Mouse (Mus musculus) kidney, adult 9 months (tissue): ENCODE measurements around the gene Ugt1a8.
"Not testable (repeated sequence)": the region's sequence is repeated elsewhere in the genome, so short reads cannot be mapped to it uniquely, and the experiment has no call there.

ENCODE experiments used
- DNase-seq: peaks from one replicate; pipeline ENCODE4 v3.0.0; 2022

The Ugt1a8 gene

GRCm38 (mm10) chr1:88224029-88224776 lies 136.6 kb downstream of the Ugt1a8 start:
- DNase-seq, result peak; percentile 46

GRCm38 (mm10) chr1:88225301-88225700 lies 137.7 kb downstream of the Ugt1a8 start:
- DNase-seq, result not testable (repeated sequence)

GRCm38 (mm10) chr1:88225741-88226140 lies 138.1 kb downstream of the Ugt1a8 start:
- DNase-seq, result no peak

DNA sequence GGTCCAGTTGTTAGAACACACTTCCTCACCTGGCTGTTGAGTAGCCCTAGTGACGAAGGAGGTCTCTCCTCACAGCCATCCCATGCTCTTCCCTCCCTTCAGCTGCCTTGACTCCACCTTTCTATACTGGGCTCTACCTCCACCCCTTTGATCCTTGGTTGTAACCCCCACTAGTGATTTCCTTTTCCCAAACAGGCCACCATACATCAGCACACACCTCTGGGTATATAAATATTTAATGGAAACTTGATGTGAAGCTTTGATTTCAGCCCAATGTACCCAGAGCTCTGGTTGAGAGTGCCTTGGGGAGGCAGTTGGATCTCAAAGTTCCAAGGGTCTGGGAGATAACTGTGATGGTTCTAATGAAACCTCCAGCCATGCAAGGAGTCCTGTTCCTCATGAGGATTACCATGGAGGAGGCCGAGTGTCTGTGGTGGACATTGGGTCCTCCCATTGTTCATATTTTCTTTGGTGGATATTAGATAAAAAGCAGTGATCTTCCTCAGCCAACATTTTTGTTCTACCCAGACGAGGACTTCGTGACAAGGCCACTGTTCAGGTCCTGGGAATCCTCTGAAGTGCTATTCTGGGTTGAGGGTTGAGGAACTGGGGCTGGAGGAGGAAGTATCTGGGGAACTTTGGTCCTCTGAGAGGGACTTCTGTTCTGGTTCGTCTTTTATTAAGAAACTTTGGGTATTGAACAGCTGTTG lies 139.2 kb downstream of the Ugt1a8 start, which contains the start of gene Mroh2a:
TSS of gene Mroh2a (plus strand) at position 317 of the 710 bp plus-strand sequence.
- no peak for DNase-seq

DNA sequence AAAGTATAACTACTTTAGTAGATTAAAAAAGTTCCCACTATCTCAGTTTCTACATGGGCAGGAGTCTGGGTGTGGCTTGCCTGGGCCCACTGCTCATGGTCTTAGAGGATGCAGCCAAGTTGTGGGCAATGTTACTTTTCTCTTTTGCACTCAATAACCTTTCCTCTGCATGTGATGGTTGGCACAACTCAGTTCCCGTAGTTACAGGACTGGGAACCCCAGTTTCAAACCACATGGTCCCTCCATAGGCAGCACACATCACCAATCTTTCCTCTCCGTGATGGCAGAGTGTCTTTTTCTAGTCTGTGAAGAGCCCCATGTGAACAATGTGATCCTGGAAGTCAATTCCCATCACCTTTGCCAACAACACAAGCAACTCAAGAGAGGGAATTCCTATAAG lies 139.9 kb downstream of the Ugt1a8 start:
- no peak for DNase-seq

GRCm38 (mm10) chr1:88228121-88228520 lies 140.5 kb downstream of the Ugt1a8 start:
- DNase-seq, result no peak

DNA sequence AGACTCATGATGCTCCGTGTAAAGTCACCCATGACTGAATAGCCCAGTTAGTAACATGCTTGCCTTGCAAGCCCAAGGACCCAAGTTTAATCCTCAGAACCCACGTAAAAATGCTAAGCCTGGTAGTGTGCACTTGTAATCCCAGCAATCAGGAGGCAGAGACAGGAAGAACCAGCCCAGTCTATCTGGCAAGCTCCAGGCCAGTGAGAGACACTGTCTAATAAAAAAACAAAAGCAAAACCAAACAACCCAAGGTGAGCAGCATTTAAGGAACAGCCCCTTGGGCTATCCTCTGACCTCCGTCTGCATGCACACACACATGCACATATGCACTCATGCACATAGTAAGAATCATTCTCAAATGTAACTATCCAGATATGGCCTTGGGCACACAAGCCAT lies 142.0 kb downstream of the Ugt1a8 start:
- no peak for DNase-seq

- DNase-seq, result no peak
These were observed 142.4 kb downstream of the Ugt1a8 start for GRCm38 (mm10) chr1:88229986-88230385.

DNA sequence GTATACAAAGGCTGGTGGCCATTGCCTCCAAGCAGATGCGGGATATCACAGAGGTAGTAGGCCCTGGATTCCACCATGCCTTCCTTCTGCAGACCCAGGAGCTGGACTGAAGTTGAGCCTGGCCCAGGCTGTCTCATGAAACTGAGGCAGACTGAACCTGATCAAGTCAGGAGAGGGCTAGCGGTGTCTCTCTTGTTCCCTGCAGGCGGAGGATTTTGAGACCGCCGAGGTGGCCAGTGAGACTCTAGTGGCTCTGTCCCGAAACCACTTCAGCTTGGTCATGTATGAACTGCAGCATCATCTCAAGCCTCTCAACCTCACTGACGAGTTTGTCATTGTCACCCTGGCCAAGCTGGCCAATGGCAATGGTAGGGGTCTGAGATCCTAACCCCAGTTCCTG lies 142.8 kb downstream of the Ugt1a8 start:
- no peak for DNase-seq

GRCm38 (mm10) chr1:88230981-88231802 lies 143.6 kb downstream of the Ugt1a8 start:
- DNase-seq, result no peak

DNA sequence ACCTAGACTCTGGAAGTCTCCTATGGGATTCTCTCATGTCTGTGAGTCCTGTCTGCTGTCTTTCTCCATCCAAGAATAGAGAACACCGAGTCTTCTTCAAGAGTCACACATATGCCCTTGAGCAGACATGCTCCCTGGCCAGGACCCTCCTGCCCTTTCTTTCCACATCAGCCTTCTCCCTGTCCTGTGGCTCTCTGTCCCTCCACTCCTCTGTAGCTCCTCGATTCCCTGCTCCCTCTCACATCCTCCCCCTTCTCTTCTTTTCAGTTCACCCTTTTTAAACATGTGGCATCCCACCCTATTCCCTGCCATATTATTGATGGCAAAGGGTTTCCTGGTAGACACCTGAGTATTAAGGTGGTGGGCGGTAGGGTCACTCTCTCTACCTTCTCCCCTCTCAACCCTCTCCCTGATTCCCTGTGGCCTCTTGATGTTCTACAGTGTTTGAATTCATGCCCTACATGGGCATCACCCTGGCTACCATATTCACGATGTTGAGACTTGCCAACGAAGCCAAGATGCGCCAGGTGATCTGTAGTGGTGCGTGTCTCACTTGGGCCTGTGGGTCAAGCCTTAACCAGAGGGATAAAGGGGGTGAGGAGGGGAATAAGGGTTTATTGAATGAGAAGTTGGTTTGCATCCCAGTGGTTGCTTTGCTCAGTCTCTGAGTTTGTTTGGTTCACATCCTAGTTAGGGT lies 144.3 kb downstream of the Ugt1a8 start:
- no peak for DNase-seq

- no peak for DNase-seq
These were observed 145.2 kb downstream of the Ugt1a8 start for GRCm38 (mm10) chr1:88232664-88233380.

GRCm38 (mm10) chr1:88233421-88234247 lies 146.0 kb downstream of the Ugt1a8 start:
- DNase-seq, result no peak

DNA sequence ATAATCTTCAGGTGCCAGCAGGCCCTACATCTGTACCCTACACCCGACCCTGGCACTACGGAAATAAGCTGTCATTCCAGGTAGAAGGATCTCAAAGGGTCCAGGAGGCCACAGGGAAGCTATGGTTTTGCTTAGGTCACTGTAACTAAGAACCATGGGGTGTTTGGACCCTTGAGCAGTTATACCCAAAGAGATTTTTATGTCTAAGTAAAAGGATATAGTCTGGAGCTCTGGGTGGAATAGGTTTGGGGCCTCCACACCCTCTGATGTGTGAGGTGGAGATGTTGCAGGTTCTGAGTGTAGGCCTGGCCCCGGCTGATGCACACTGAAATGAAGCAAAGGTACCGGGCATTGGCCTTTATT lies 146.6 kb downstream of the Ugt1a8 start:
- DNase-seq, result no peak

GRCm38 (mm10) chr1:88234646-88235045 lies 147.0 kb downstream of the Ugt1a8 start:
- no peak for DNase-seq

DNA sequence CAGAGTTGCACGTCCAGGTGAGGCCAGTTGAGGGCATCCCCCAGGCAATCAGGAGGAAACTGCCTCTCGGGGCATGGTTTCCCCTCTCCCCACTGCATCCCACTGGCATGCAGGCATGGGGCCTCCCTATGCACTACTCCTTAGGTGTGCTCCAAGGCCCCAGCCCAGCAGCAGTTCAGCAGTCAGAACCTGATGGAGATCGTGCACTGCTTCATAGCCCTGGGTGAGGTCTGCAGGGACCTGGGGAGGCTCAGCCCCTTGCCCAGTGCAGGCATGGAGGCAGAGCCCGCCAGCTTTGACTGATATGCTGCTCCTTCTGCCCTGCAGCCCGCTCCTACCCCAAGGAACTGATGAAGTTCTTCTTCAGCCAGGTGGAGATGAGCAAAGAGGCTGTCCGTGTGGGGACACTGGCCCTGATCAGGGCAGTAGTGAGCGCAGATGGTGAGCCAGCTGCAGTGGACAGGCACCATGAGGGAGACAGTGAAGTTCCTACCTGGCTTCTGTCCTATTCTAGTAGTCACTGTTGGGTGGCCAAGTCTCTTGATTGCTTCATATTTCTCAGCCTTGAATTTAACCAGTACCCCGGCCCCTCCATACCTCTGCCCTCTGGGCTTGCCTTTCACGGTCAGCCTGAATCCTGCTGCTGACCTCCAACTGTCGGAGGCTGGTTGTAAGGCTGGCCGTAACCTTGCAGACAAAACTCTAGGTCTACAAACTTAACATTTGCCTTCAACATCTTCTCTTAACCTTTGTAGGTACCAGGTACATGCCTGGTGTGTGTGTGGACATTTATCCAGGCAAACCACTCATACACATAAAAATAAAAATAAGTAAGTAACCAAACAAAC lies 147.7 kb downstream of the Ugt1a8 start:
- DNase-seq, result no peak

- peak; percentile 95 for DNase-seq
These were observed 148.3 kb downstream of the Ugt1a8 start for GRCm38 (mm10) chr1:88235894-88236415.

DNA sequence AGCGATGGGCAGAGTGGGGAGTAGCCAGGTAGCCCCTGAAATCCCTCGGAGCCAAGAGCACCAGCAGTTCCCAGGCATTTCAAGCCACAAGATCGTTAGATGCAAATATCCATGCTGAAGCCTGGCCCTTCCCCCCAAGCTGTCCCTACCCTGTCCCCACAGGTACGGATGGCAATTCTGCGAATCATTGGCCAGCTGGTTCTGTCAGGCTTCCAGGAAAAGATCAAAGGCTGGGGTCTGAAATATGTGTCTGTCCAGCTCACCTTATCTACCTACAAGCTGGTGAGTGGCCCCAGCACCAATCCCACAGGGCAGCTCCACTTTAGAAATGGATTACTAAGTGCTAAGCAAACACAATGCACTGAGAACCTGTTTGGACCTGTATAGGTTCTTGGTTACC lies 149.7 kb downstream of the Ugt1a8 start:
- DNase-seq, result no peak

- DNase-seq, result no peak
These were observed 151.2 kb downstream of the Ugt1a8 start for GRCm38 (mm10) chr1:88238771-88239170.

GRCm38 (mm10) chr1:88240072-88240471 lies 152.5 kb downstream of the Ugt1a8 start:
- DNase-seq, result no peak
